Mouse (Mus musculus) embryonic facial prominence, embryonic 11.5 days (tissue): ENCODE measurements around the gene Ripk3. TPM values are rescaled to one million over a fixed set of nuclear protein-coding genes. Genes with fewer than 3 reads are reported as not detected.

Experiments used
- ATAC-seq: fragments of 200-750 bp; cut with Nextera tagmentation; replicated peaks from 2 replicates; pipeline ENCODE4 v1.8.0; 2017; ENCODE audit warnings: low read depth; ENCODE audit not compliant: insufficient number of reproducible peaks, low FRiP score, low TSS enrichment
- DNase-seq: peaks from one replicate; pipeline ENCODE4 v3.0.0-alpha.2; 2015; ENCODE audit warnings: low spot score
- H3K27ac ChIP-seq: fragments of 300-500 bp; sonication (generic); replicated peaks from 2 replicates; pipeline ENCODE4 v1.5.1; 2014; ENCODE audit warnings: mild to moderate bottlenecking, low read depth, low read length, control low read depth
- H3K27me3 ChIP-seq: fragments of 300-500 bp; sonication (generic); 2 replicates; pipeline ENCODE4 v1.6.1; 2014; ENCODE audit warnings: mild to moderate bottlenecking, low read length, moderate library complexity, mixed read lengths; ENCODE audit not compliant: control insufficient read depth, insufficient read depth
- H3K36me3 ChIP-seq: fragments of 300-500 bp; sonication (generic); replicated peaks from 2 replicates; pipeline ENCODE4 v1.6.1; 2014; ENCODE audit warnings: low read depth, mild to moderate bottlenecking, low read length, moderate library complexity, mixed read lengths; ENCODE audit not compliant: control insufficient read depth, insufficient read depth
- H3K4me1 ChIP-seq: fragments of 300-500 bp; sonication (generic); 2 replicates; pipeline ENCODE4 v1.6.1; 2014; ENCODE audit warnings: low read length, mixed read lengths; ENCODE audit not compliant: control insufficient read depth, insufficient read depth
- H3K4me2 ChIP-seq: fragments of 300-500 bp; sonication (generic); 2 replicates; pipeline ENCODE4 v1.6.1; 2014; ENCODE audit warnings: low read depth, mild to moderate bottlenecking, control low read depth, low read length, moderate library complexity
- H3K4me3 ChIP-seq: fragments of 300-500 bp; sonication (generic); 2 replicates; pipeline ENCODE4 v1.5.1; 2014; ENCODE audit warnings: low read depth, low read length, control low read depth
- H3K9ac ChIP-seq: fragments of 300-500 bp; sonication (generic); replicated peaks from 2 replicates; pipeline ENCODE4 v1.6.1; 2014; ENCODE audit warnings: mild to moderate bottlenecking, control low read depth, low read length
- H3K9me3 ChIP-seq: fragments of 300-500 bp; sonication (generic); replicated peaks from 2 replicates; pipeline ENCODE4 v1.6.1; 2016; ENCODE audit warnings: mild to moderate bottlenecking, low read length, inconsistent platforms, mixed read lengths; ENCODE audit not compliant: control insufficient read depth
- WGBS: fragments of 180-500 bp; shearing (Covaris S2); extraction: QIAGEN DNeasy Blood & Tissue Kit; methylation state at CpG from one replicate; pipeline ENCODE4 v1.1.7; 2014; 5-methylcytosine and 5-hydroxymethylcytosine counted together
- polyA plus RNA-seq: library from polyadenylated mRNA; unstranded; fragments of >200 nt; fragmentation: Nextera tagmentation; extraction: Ambion mirVana; gene quantifications from 2 replicates; pipeline ENCODE4 v1.2.1, GENCODE M21; 2014

The Ripk3 gene
- polyA plus RNA-seq, 1 experiment from 2014 or later: 33.7 TPM

DNA sequence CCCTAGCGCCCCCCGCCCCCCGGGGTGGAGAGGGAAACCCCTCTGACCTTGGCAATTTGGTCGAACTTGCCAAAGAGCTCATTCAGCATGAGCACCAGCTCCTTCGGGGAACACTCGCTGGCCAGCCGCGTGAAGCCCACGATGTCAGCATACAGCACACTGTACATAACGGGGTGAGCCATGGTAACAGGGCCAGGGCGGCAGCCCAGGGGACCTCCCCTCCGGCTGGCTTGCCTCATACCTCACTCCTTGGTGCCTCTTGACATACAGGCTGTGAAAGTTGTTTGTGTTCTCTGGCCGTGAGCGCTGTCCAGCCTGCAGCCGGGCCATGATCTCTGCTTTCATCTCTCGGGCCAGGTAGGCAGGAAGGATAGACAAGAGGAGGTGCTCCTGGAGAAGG lies 9.0 kb downstream of the Ripk3 start:
- WGBS: 66% methylated on average over 16 of the region's 16 CpGs
- Histone ChIP-seq H3K4me1 (peaks cover 3% of the 10 kb centered on the region; the same call in 1 of the 2 replicates), H3K9me3 (no peaks in the 10 kb centered on the region), H3K27me3 (no peaks in the 10 kb centered on the region; the same call in 1 of the 2 replicates), H3K4me3 (no peak overlapping the region), H3K27ac (no peak overlapping the region), H3K9ac (0 out of 2 replicates have a peak overlapping the region, but pooled peaks have one; percentile 18), H3K4me2 (no peak overlapping the region), H3K36me3 (no peaks in the 10 kb centered on the region)
- ATAC-seq: no peak
- DNase-seq: no peak

DNA sequence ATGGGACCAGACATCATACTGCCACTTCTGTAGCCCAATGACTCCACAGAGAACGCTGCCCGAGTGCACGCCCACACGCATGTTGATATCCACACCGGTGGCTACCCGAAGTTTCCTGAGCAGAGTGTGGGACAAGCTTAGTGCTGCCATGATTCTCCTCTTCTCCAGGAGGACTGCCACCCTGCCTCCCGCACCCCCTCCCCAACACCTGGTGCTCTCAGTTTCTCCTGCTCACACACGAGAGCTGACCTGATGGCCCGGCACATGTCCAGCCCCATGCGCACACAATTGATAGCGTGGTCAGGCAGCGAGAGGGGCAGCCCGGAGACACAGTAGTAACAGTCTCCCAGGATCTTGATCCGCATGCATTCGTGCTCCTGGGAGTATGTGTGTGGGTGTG lies 10.0 kb downstream of the Ripk3 start:
- Histone ChIP-seq H3K9ac (no peak overlapping the region), H3K4me1 (peaks cover 3% of the 10 kb centered on the region; the same call in 1 of the 2 replicates), H3K4me3 (no peak overlapping the region), H3K27me3 (no peaks in the 10 kb centered on the region), H3K4me2 (no peak overlapping the region), H3K9me3 (no peaks in the 10 kb centered on the region), H3K36me3 (no peaks in the 10 kb centered on the region), H3K27ac (no peak overlapping the region)
- ATAC-seq (no peak), DNase-seq (no peak)
- 88% methylated on average over 15 of the region's 15 CpGs for WGBS

DNA sequence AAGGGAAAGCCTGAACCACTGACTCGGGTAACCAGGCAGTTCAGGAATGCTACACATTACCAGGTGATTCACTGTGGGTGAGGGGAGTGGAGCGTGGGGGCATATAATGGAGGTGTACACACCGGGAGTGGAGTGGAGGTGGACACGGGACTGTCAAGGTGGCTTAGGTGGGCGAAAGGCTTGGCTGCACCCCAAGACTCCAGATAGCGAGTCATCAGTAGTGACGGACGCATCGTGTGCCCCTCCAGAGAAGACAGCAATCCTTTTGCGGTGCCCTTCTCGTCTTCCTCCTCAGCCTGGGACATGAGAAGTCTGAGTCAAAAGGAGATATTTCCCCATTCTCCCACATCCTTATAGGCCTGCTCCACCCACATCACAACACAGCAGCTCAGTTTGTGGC lies 10.9 kb downstream of the Ripk3 start:
- DNase-seq (no peak), ATAC-seq (no peak)
- H3K36me3 ChIP-seq: no peaks in the 10 kb centered on the region
- H3K27me3 ChIP-seq: no peaks in the 10 kb centered on the region
- H3K27ac ChIP-seq: no peak overlapping the region
- peaks cover 3% of the 10 kb centered on the region; the same call in 1 of the 2 replicates for H3K4me1 ChIP-seq
- H3K4me3 ChIP-seq: no peak overlapping the region
- 92% methylated on average over 11 of the region's 11 CpGs for WGBS
- H3K4me2 ChIP-seq: no peak overlapping the region
- H3K9ac ChIP-seq: no peak overlapping the region
- no peaks in the 10 kb centered on the region for H3K9me3 ChIP-seq

DNA sequence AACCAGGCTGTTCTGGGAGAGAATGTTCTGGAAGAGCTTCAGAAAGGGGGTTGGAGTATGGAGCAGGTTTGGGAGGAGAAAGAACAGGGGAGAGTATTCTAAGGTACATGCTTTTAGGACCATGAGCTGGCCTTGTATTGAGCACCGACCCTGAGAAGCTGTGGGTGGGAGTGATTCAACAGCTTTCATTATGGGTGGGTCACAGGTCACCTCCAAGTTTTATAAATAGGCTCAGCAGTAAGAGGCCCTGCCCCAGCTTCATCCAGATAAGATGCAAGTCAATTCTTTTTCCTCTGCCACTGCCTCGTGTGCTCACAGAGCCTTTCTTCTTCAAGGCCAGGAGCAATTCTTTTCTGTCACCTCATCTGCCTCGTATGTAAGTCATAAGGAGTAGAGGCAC lies 11.5 kb downstream of the Ripk3 start:
- H3K4me3 ChIP-seq: no peak overlapping the region
- WGBS: 46% methylated on average over 3 of the region's 3 CpGs

DNA sequence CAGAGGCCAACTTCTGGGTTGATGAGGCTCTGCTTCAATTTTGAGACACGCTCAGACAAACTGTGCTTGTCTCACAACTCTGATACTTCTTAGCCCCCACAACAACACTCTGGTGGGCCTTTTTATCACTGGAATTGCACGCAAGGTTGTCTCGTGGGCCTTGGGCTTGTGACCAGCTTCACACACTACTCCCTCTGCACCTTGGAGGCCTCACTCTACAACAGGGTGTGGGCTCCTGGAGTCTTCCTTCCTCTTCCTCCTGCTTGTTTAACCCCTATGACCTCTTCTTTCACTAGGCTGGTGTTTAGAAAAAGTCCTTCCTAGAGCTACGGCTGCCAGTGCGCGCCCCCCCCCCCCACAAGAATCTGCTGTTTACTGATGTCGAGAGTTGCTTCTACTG lies 12.0 kb downstream of the Ripk3 start:
- WGBS: 46% methylated on average over 7 of the region's 7 CpGs
- ATAC-seq (no peak), DNase-seq (no peak)
- H3K9ac ChIP-seq: no peak overlapping the region
- H3K4me1 ChIP-seq: peaks cover under 1% of the 10 kb centered on the region; the same call in 1 of the 2 replicates
- no peaks in the 10 kb centered on the region for H3K36me3 ChIP-seq
- H3K4me3 ChIP-seq: no peak overlapping the region
- no peak overlapping the region for H3K27ac ChIP-seq
- H3K9me3 ChIP-seq: no peaks in the 10 kb centered on the region
- H3K4me2 ChIP-seq: no peak overlapping the region
- H3K27me3 ChIP-seq: no peaks in the 10 kb centered on the region

More for the DNA sequence above, 11.5 kb downstream of the Ripk3 start:
- Histone ChIP-seq H3K27me3 (no peaks in the 10 kb centered on the region), H3K9ac (no peak overlapping the region), H3K27ac (no peak overlapping the region), H3K4me1 (peaks cover 3% of the 10 kb centered on the region; the same call in 1 of the 2 replicates), H3K4me2 (no peak overlapping the region), H3K36me3 (no peaks in the 10 kb centered on the region), H3K9me3 (no peaks in the 10 kb centered on the region)
- ATAC-seq (no peak), DNase-seq (no peak)

DNA sequence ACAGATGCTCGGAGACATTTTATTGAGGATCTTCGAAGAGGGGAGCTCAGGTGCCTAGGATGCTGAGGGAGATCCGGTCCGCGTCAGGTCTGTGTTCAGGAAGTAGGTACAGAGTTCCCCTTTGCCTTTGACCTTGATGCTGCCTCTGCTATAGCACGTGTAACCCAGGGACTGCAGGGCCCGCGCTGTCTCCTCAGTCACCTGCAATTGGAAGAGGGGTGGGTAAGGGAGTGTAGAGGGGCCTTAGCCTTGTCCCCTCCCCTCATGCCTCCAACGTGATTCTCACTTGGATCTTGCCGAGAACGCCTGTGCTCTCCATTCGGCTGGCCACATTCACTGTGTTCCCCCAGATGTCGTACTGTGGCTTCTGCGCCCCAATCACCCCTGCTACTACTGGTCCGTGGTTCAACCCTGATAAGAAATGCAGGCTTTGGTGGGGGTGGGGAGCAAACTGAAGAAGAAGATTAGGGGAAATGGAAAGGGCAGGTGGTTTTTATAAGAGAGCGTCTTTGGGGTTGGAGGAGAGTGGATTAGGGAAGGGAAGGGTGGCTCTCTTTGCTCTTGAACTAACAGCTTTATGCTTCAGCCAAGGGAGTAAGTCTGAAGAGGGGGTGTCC lies 19.5 kb downstream of the Ripk3 start:
- Histone ChIP-seq H3K27me3 (peaks cover 12% of the 10 kb centered on the region), H3K9ac (no peak overlapping the region), H3K4me3 (no peak overlapping the region), H3K36me3 (no peaks in the 10 kb centered on the region), H3K27ac (no peak overlapping the region), H3K9me3 (no peaks in the 10 kb centered on the region), H3K4me2 (no peak overlapping the region), H3K4me1 (no peaks in the 10 kb centered on the region)
- DNase-seq (no peak), ATAC-seq (no peak)
- 73% methylated on average over 16 of the region's 16 CpGs for WGBS

DNA sequence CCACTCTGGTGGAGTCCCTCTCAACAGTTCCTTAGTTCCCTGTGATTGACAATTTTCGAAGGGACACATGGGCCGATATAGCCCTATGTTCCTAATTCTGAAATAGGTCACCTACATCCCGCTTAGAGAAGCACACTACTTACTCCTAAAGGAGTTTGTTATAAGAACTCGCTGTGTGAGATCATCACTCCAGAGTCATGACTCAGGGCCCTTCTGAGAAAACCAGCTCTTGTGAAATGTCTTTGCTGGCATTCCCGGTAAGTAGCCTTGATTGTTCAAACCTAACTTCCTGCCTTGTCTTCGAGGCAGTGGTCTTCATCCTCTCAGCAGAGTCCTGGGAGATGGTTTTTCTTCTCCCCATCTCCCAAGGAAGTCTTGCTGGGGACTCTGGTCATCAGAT lies 20.1 kb downstream of the Ripk3 start:
- Histone ChIP-seq H3K27me3 (peaks cover 12% of the 10 kb centered on the region), H3K27ac (no peak overlapping the region), H3K4me3 (no peak overlapping the region), H3K36me3 (no peaks in the 10 kb centered on the region), H3K9ac (no peak overlapping the region), H3K4me1 (no peaks in the 10 kb centered on the region), H3K9me3 (no peaks in the 10 kb centered on the region), H3K4me2 (no peak overlapping the region)
- DNase-seq: no peak
- no peak for ATAC-seq
- 84% methylated on average over 6 of the region's 6 CpGs for WGBS

DNA sequence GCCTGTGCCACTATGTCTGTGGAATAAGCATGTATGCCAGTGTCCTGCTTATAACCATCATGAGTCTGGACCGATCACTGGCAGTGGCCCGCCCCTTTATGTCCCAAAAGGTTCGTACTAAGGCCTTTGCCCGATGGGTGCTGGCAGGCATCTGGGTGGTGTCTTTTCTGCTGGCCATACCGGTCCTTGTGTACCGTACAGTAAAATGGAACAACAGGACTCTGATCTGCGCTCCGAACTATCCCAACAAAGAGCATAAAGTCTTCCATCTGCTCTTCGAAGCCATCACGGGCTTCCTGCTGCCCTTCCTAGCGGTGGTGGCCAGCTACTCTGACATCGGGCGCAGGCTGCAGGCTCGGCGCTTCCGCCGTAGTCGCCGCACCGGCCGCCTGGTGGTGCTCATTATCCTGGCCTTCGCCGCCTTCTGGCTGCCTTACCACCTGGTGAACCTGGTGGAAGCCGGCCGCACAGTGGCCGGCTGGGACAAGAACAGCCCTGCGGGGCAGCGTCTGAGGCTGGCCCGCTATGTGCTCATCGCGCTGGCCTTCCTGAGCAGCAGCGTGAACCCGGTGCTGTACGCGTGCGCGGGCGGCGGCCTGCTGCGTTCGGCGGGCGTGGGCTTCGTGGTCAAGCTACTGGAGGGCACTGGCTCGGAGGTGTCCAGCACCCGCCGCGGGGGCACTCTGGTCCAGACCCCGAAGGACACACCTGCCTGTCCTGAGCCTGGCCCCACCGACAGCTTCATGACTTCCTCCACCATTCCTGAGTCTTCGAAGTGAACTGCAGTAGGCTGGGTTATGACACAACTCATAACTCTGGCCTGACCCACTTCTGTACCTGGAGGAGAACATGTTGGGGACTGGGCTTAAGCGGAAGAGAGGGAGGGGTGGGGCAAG lies 20.9 kb downstream of the Ripk3 start:
- WGBS: 13% methylated on average over 52 of the region's 52 CpGs
- peak; percentile 32; the same call in 1 of the 2 replicates for ATAC-seq

More for the DNA sequence above, 20.9 kb downstream of the Ripk3 start:
- Histone ChIP-seq H3K27ac (no peak overlapping the region), H3K36me3 (no peaks in the 10 kb centered on the region), H3K9me3 (no peaks in the 10 kb centered on the region), H3K4me2 (peak overlapping the region; percentile 69), H3K27me3 (peaks cover 12% of the 10 kb centered on the region), H3K4me1 (no peaks in the 10 kb centered on the region), H3K4me3 (peak overlapping the region; percentile 27), H3K9ac (peak overlapping the region; percentile 56)
- DNase-seq: peak; percentile 72
